Mouse (Mus musculus): ENCODE measurements around the gene Ppp4r3a. TPM values are rescaled to one million over a fixed set of nuclear protein-coding genes. Genes with fewer than 3 reads are reported as not detected.

Gene Ppp4r3a
- total and polyA plus RNA-seq, 3 experiments: 43.2 to 68.6 (median 68.5) TPM

- TF ChIP-seq UBTF (IDR thresholded peaks at IDR 0.05; ENCODE audit: low read depth, low read length) (no peak), MEF2A (IDR thresholded peaks at IDR 0.05; ENCODE audit: borderline replicate concordance, low read depth, low read length) (peak; percentile 37; the same call in 1 of the 2 replicates), GABPA (IDR thresholded peaks at IDR 0.05; ENCODE audit: insufficient replicate concordance, low read depth, low read length) (no peak), SMC3 (IDR thresholded peaks at IDR 0.05; ENCODE audit: low read depth, low read length) (no peak), HCFC1 (IDR thresholded peaks at IDR 0.05; ENCODE audit: low read depth, low read length) (peak; percentile 63), EP300 (IDR thresholded peaks at IDR 0.05; ENCODE audit: low read length) (no peak), MXI1 (IDR thresholded peaks at IDR 0.05; ENCODE audit: low read depth, low read length) (peak; percentile 57; the same call in 1 of the 2 replicates), TBP (conservative IDR thresholded peaks at IDR 0.05; ENCODE audit: low read depth, low read length) (no peak), JUND (conservative IDR thresholded peaks at IDR 0.05; ENCODE audit: low read depth, low read length) (no peak), MAFK (IDR thresholded peaks at IDR 0.05; ENCODE audit: insufficient replicate concordance, low read length) (no peak), E2F4 (IDR thresholded peaks at IDR 0.05; ENCODE audit: insufficient replicate concordance, low read depth, low read length) (no peak), RAD21 (IDR thresholded peaks at IDR 0.05; ENCODE audit: low read depth, low read length) (no peak), CHD2 (IDR thresholded peaks at IDR 0.05; ENCODE audit: low read length) (no peak), USF1 (IDR thresholded peaks at IDR 0.05; ENCODE audit: low read depth, low read length) (no peak), POLR2AphosphoS2 (IDR thresholded peaks at IDR 0.05; ENCODE audit: low read depth, low read length) (no peak), ZNF384 (IDR thresholded peaks at IDR 0.05; ENCODE audit: low read depth, low read length) (no peak), ZC3H11A (IDR thresholded peaks at IDR 0.05; ENCODE audit: low read depth, low read length) (no peak), NELFE (IDR thresholded peaks at IDR 0.05; ENCODE audit: low read depth, low read length) (peak; percentile 51; the same call in 1 of the 2 replicates)
These were observed 67.6 kb downstream of the Ppp4r3a start (continued) for GRCm38 (mm10) chr12:101015926-101016325.

GRCm38 (mm10) chr12:101015165-101015560 lies 68.3 kb downstream of the Ppp4r3a start:
- H3K27ac ChIP-seq (ENCODE audit: insufficient read depth, low read depth): peak overlapping the region; percentile 66; the same call in 1 of the 2 replicates
- in situ Hi-C loops (cut with MboI; ENCODE audit: low pct_ligation_motif_present, low pct_unique_long_range_greater_than_20kb, low sequenced_read_pairs) (no loop called here), dilution Hi-C loops (cut with MboI; ENCODE audit: extremely low pct_ligation_motif_present, extremely low pct_unique_long_range_greater_than_20kb, low sequenced_read_pairs) (no loop called here)
- H3K36me3 ChIP-seq (replicated peaks in 1 of 2; ENCODE audit: control insufficient read depth in 1 of 2, insufficient read depth in 1 of 2, low read length in 1 of 2): peaks cover 2 to 31% of the 10 kb centered on the region in 2 experiments
- peak overlapping the region; percentile 62 for H3K4me2 ChIP-seq (ENCODE audit: insufficient read depth, low read depth, poor library complexity, severe bottlenecking)
- no peaks in the 10 kb centered on the region for H3K9me3 ChIP-seq (replicated peaks; ENCODE audit: low read length)
- no peaks in the 10 kb centered on the region for H3K27me3 ChIP-seq (replicated peaks)
- H3K4me1 ChIP-seq (ENCODE audit: control insufficient read depth in 1 of 2, insufficient read depth in 2 of 2): peaks cover 43 to 89% of the 10 kb centered on the region in 2 experiments
- TF ChIP-seq MAFK (IDR thresholded peaks at IDR 0.05; ENCODE audit: insufficient replicate concordance, low read length) (no peak), CHD1 (IDR thresholded peaks at IDR 0.05; ENCODE audit: low read depth, low read length) (no peak), NELFE (IDR thresholded peaks at IDR 0.05; ENCODE audit: low read depth, low read length) (no peak), ELF1 (IDR thresholded peaks at IDR 0.05; ENCODE audit: low read depth, low read length) (no peak), SIN3A (IDR thresholded peaks at IDR 0.05; ENCODE audit: low read length) (no peak), RCOR1 (conservative IDR thresholded peaks at IDR 0.05; ENCODE audit: low read depth, low read length) (no peak), MAZ (IDR thresholded peaks at IDR 0.05; ENCODE audit: low read depth, low read length) (no peak)
- peaks cover 72% of the 10 kb centered on the region for H3K79me2 ChIP-seq (replicated peaks; ENCODE audit: control insufficient read depth, extremely low read depth, insufficient read depth, poor library complexity, severe bottlenecking)
- DNase-seq (ENCODE audit: extremely low read depth): no peak
- H3K9ac ChIP-seq (ENCODE audit: insufficient read depth, low read depth): peak overlapping the region; percentile 53; the same call in 1 of the 2 replicates
- peak overlapping the region; percentile 53 to 60 (median 58) for H3K4me3 ChIP-seq (replicated peaks in 1 of 3; ENCODE audit: low read depth in 2 of 3, low read length in 2 of 3, poor library complexity in 1 of 3)
